Mouse (Mus musculus) spleen, embryonic (tissue): ENCODE data around the gene Tmco3.

Experiments
- CTCF ChIA-PET: fragments of 350-600 bp; sonication (Branson Sonifier 250); formaldehyde crosslinking; loops from one replicate; lab custom pipeline; 2022; lab: Charles Lee

The Tmco3 gene

DNA sequence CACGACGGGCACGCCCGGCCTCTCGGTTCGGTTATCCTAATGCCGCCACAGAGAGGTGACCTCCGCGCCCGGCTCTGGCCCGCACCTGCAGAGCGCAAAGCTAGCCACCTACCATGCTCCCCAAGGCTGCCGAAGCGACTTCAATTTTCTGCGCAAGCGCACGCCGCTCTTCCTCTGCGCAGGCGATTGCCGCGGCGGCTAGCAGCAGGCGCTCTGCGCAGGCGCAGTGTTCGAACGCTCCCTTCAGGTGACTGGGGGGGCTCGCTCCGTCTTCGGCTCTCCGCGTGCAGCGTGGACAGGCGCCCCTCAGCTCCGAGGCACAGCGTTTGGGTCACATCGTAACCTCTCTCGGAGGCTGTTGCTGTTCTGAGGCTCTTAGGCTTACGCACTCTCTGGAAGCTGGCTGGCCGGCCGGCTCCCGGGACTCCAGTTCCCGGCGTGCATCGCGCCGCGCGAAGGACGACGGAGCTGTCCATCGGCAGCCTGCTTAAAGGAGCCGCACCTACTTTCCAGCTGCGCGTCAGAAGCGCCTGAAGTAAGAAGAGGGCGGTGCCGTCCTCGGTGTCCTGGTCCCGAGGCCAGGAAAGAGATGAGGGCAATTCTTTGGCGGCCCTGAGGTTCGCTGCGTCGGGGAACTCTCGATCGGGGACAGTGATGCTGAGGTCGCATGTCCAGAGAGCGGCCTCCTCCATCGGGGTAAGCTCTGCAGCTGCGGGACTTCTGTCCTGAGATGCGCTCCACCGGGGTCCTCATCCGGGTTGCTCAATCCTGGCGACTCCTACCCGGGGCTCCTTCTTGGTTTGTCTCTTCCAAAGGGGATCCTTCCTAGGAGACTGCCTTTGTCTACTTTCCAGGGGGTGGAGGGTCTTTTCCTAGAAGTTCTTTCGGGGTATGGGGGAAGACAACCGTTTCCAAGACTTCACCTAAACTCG, at the start of gene Tmco3, which contains the start of gene Dcun1d2:
TSS of gene Tmco3 (plus strand) at position 499 of the 932 bp plus-strand sequence.
TSS of gene Dcun1d2 (minus strand) at position 440 of the 932 bp plus-strand sequence.
- CTCF ChIA-PET: no interaction called here

DNA sequence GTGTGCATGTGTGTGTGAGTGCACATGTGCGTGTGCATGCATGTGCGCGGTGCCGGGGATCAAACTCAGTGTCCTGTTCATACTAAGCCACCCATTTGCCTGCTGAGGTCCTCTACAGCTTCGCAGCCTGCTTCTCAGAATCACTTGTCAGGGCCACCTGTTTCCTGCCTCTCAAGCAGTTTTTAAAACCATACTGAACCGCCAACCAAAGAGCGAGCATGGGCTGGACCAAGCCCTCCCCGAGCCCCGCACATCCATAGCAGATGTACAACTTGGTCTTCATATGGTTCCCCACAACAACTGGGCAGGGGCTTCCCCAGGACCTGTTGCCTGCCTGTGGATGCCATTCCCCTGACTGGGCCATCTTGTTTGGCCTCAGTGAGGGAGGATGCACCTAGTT, 47.9 kb upstream of the Tmco3 start:
- CTCF ChIA-PET: no interaction called here

DNA sequence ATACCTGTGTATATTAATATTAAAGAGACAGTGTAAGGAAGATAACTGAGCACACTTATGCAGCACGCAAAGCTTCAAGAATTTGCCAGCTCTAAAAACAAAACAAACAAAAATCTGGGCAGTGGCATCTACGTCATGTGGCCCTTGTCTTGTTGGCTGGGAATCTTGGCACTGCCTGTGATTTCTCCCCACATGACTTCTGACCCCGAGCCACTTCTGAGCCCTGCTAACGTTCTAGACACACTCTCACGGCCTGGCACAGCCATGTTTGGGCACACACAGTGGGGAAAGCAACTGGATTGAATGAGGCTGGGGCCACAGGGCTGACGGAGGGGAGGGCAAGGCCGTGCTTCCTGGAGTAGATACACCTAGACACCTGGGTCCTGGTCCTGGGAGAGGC, 47.3 kb upstream of the Tmco3 start:
- CTCF ChIA-PET: no interaction called here

DNA sequence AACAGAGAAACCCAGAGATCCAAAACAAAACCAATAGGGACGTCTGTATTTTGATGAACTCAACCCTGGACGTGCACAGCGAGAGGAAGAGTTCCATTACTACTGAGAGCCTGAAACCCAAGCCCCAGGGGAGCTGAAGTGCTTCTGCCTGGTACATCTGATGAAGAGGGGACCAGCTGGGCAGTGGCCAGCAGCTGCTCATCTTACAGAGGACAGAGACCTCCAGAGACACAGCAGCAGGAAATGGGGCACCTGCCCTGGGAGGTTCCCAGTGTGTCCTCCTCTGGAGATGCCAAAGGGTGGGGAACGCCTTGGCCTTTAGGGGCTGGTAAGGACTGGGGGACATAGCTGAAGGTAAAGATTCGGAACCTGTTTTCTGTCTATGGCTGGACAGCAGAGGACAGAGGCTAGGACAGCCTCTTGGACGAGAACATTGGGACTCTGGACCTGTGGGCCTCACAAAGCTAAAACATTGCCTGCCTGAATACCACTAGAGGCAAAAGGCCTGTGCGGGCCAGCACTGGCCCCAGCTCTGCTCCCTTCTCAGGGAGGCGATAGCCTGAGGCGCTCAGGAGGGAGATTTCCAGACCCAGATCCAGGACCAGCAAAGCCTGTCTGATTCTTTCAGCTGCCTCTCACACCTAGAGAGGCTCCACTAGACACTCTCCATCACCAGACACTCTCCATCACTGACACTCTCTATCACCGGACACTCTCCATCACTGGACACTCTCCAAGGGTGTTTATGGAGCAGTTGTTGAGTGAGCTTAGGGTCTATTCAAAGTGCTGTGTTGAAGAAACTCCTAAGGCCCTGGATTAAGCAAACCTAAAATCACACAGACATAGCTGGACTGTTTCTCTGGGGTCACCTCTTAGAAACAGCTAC, 44.8 kb upstream of the Tmco3 start:
- CTCF ChIA-PET: no interaction called here

DNA sequence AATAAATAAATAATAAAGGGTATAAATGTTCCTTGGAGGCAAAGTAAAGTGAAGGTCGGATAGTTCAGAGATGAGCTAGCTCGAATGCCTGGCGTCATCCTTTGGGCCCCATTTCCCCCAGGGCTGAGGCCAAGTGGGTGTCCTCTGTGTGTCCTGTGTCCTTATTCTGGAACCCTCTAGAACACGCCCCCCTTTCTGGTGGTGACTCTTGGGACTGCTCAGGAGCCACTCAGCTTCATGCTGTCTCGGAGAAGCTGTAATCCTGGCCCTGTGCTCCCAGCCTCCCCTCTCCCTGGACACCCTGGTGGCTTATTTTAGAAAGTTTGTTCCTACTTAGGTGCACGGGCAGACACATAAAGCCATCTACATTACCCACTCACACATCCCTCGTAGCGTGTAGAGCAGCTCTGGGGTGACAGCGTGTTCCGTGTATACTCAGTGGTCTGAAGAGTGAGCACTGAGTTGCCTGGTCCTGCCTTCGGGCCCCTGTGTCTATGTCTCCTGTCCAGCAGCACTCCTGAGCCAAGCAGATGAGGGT, 43.6 kb upstream of the Tmco3 start:
- CTCF ChIA-PET: interaction anchor here (0.6 kb wide), 1 partner anchor 37 kb away, joined by 3 read pairs; no protein-coding TSS in a partner anchor

DNA sequence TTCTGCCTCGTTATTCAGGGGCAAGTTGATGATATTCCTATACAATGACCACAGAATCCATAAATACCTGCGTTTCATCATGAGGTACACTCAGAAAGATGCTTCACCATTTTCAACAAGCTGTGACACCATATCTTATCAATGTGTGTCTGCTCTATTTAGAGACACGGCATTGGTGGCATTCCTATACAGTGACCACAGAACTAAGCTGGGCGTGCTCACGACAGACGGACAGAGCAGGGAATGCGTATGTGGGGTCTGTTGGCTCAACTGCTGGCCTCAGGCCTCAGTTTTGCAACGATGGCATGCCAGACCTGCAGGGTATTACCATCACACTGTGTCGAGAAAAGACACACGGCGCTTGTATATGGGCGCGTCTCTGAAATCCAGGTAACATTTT, 35.2 kb upstream of the Tmco3 start:
- CTCF ChIA-PET: no interaction called here

DNA sequence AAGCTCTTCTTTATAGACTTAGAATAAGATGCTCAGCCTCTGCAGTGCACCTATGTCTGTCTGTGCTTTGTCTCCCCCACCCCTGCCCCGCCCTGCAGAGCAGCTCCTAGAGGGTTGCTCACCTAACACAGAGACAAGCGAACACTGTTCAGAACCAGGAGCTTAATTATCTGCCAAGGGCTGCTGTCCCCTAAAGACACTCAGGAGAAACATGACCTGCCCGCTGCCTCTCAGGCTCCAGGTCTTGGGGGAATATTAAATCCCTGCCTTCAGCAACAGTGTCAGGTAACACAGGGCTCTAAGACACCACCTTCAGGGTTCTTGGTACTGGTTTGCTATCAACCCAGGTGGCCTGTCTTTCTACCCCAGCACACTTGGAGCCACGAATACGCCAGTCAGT, 34.6 kb upstream of the Tmco3 start:
- CTCF ChIA-PET: no interaction called here

DNA sequence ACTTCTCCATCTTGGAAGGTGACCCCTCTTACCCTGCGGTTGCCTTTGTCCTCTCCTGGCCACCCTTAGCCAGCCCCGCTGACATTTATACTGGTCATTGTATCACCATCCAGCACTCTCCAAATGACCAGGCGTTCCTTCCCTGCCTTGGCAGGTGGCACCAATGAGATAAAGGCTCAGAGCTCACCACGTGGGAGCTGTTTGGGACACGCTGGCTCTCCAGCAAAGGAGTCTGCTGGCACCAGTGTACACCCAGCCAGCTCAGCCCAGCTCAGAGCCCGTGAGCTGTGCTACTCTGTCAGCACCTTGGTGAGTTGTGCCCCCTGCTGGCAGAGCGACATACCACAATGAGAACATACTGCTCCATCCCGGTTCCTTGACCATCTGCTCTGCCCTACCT, 34.0 kb upstream of the Tmco3 start, which contains the start of gene Adprhl1:
TSS of gene Adprhl1 (minus strand) at position 144 of the 400 bp plus-strand sequence.
- CTCF ChIA-PET: no interaction called here

DNA sequence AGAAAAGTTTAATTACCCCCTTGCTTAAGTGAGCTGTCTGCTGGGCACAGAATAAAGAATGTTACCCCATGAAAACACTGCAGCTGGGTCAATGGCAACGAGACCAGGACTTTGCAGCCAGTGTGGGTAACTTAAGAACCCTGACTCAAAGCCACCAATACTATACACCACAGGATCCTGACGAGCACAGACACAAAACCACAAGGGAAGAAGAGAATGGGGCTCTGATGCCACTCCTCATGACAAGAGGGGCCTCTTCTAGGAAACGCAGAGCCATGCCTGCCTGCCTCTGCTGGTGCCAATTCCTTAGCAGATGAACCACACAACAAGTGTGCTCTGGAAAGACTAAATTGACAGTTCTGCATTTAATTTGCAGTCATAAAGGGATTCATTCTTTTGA, 24.6 kb upstream of the Tmco3 start:
- CTCF ChIA-PET: no interaction called here

DNA sequence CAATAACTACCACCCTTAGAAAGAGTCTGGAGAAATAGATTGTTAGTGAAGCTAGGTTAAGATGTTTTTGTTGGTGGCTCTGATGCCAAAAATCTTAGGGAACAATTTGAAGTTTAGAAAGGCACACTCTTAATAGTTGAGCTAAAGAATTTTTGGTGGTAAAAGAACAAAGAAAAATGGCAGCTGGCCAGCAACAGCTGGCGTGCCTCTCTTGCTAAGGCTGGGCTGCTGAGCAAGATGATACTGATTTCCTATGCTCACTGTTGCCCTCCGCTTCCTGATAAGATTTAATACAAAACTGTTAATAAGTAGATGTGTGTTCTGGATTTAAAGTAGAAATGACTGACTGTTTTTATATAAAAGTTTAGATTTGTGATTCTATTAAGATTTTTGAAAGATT, 20.4 kb upstream of the Tmco3 start:
- CTCF ChIA-PET: no interaction called here

DNA sequence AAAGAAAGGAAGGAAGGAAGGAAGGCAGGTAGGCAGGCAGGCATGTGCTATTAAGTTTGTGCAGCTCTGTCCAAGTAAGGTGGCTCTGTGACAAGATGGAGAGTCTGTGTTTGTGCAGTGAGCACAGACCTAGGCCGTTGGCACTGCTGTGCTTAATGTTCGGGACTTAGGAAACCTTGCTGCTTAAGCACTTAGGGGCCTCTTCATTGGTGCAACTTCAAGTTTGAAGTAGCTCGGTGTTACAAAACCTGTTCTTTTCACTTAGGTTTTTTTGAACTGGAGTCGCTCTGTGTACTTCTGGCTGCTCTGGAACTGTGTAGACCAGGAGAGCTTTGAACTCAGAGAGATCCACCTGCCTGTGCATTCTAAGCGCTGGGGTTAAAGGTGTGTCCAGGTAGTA, 15.2 kb upstream of the Tmco3 start:
- CTCF ChIA-PET: no interaction called here

DNA sequence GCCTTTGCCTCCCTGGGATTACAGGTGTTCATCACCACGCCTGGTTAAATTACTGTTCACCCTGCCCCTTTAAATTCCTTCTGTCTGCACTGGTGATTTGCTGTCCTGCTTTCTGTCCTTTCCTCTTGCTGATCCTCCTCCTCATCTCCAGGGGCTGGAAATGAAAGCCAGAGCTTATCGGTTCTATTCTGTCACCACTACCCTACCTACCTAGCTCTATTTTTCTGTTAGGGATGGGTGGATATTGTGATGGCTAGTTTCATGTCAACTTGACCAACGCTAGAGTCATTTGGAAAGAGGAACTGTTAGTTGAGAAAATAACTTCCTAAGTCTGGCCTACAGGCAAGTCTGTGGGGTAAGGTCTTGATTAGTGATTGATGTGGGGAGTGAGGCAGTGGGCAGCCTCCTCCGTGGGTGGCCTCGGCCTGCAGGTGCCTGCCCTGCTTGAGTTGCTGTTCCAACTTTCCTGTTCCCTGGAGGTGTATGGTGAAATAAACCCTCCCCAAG, 11.0 kb upstream of the Tmco3 start:
- CTCF ChIA-PET: no interaction called here

DNA sequence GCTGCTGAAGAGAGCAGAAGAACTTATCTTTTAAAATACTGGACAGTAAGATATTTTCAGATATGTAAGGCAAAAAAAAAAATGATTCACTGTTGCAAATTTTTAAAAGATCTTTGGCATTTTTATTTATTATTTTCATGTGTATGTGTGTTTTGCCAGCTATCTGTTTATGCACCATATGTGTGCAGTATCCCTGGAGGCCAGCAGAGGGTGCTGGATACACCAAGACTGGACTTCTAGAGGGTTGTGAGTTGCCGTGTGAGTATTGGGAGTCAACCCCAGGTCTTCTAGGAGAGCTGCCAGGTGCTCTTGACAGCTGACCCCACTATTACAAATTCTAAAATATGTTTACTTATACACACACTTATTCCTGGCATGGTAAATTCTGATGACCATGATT, 4.8 kb upstream of the Tmco3 start:
- CTCF ChIA-PET: no interaction called here

DNA sequence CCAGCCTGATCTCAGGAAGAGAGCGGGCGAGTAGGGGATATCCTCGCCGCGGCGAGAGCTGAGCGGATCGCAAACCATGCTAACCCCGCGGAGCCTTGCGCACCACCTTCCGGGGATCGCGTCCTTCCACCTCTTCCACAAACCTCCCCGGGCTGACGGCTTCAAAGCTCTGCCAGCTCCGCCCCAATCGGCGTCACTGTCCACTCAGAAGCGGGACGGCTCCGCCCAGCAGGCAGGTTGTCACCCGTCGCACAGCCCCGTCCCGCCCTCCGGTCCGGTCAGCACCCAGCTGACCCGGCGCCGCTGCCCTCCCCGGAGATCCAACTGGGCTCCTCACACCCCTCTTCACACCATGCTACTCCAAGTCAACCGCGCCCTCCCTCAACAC, 692 bp upstream of the Tmco3 start:
- CTCF ChIA-PET: no interaction called here

DNA sequence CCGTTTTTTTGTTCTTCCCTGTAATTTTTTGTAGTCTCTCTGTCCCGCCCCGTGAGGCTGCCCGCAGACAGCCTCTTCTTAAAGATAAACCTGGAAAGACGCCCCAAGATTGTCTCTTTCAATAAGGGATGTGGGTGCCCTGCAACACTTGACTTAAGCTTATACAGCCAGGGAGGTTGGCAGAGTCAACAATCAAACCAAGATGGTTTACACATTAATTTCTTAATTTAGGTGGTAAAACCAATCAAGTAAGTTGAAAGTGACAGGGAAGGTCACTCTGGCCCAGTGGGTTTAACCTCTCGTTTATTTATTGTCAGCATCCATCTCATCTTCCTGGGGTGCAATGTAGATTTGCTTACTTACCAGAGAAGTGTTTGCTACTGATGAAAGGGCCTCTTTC, 656 bp downstream of the Tmco3 start:
- CTCF ChIA-PET: interaction anchor here (0.8 kb wide), 1 partner anchor 123 kb away, joined by 4 read pairs; no protein-coding TSS in a partner anchor

DNA sequence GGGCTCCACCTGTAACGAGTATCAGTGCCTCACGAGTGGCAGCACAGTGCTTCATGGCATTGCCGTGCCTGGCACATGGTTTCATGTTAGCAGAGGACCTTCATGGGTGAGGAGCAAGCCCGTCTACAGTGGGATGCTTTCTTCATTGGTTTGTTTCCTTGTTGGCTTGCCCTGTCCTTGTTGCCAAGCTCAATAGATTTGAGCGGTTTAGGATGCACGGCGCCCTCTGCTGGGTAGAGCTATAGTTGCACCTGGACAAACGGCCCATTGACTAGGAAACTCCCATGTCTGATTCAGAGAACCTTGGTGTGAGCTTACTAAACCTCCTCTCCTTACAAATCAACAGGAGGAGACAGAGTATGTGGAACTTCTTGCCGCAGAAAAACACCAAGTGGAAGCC, 4.4 kb downstream of the Tmco3 start:
- CTCF ChIA-PET: no interaction called here

DNA sequence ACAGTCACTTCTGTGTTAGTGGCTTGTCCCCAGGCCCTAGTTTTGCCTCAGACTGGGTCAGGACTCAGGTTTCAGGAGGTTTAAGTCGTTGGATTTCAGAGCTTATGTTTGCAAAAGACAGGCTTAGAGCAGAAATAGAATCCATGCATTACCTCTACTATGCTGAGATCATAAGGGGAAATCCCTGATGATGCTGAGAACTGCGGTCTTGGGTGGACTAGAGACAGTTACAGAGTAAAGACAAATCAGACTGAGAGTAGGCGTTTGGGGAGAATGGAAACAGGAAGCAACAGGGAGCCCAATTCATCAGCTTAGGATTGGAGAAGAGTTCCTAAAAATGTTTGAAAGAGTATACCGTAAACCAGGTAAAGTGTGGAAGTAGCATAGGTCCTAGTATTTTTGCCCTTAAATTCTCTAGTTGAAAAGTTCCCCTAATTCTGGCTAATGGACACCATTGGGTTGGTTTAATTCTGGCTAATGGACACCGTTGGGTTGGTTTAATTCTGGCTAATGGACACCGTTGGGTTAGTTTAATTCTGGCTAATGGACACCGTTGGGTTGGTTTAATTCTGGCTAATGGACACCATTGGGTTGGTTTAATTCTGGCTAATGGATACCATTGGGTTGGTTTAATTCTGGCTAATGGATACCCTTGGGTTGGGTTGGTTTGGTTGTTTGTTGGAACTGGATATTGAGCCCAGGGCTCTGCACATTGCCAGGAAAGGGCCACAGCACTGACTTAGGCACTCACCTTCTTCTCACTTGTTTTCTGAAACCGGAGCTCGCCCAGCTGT, 5.9 kb downstream of the Tmco3 start:
- CTCF ChIA-PET: no interaction called here

DNA sequence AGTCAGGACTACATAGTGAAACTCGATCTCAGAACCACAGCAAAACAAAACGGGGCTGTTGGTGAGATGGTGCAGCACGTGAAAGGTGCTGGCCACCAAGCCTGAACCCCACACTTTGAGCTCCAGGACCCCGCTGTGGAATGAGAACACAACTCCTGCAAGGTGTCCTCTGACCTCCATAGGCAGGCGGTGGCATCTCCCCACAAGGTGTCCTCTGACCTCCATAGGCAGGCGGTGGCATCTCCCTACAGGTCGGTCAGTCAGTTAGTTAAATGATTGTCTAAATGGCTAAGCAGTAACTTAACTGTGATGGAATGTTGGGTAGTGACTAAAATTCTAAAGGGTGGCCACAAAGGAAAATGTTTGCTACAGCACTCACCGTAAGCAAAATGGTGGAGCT, 11.6 kb downstream of the Tmco3 start:
- CTCF ChIA-PET: no interaction called here

DNA sequence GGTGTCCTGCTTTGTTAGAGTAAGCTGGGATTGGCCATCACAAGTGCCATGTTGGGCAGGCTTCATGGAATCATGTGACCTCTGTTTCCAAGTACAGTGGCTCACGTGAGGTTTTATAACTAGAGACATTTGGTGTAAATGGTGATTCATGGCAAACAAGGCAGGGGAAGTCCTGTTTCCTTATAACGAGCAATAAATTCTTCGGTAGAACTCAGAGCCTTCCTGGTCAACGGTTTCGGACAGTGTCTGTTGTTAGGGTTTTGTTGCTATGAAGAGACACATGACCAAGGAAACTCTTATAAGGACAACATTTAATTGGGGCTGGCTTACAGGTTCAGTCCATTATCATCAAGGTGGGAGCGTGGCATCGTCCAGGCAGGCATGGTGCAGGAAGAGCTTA, 13.0 kb downstream of the Tmco3 start:
- CTCF ChIA-PET: no interaction called here

DNA sequence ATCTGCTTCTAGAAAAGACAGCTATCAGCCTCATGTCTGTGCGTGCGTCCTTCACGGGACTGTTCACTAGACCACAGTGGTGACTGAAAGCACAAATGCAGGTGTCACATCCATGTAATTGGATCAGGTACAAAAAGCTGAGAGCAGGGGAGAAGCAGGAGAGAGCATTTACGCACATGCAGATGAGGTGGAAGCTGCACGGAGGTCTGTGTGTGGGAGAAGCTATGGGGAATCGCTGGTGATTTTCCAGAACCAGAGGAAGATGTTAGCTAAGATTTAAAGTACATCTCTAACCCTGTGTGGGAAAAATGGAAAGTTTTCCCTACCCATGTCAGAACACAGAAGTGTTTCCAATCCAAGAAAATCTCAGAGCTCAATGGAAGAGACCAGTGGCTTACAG, 17.5 kb downstream of the Tmco3 start:
- CTCF ChIA-PET: no interaction called here

DNA sequence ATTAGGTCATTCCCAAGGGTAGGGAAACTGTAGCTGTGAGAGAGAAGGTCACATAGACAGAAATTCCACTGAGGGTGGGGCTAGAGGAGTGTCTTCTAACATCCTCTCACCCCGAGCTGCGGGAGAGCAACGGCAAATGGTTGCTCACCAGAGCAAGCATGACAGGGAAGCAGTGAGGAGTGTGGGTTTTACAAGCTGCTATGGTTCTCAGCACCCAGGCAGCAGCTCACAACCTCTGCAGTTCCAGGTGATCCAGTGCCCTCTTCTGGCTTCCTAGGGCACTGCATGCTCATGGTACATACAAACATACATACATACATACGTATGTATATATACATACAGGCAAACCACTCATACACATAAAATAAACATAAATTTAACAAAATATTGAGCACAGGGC, 17.9 kb downstream of the Tmco3 start:
- CTCF ChIA-PET: no interaction called here
